Mouse (Mus musculus) midbrain, embryonic 11.5 days (tissue): Measurements from ENCODE around the gene Sorl1. TPM values are rescaled to one million over a fixed set of nuclear protein-coding genes. Genes with fewer than 3 reads are reported as not detected.

ENCODE experiments used
- ATAC-seq: fragments of 200-750 bp; cut with Nextera tagmentation; 2 replicates; pipeline ENCODE4 v1.8.0; 2017; ENCODE audit warnings: moderate TSS enrichment, moderate library complexity; ENCODE audit not compliant: low FRiP score
- DNase-seq: peaks from one replicate; pipeline ENCODE4 v3.0.0; 2015; ENCODE audit warnings: low spot score; ENCODE audit errors: missing footprints
- H3K27ac ChIP-seq: fragments of 300-500 bp; sonication (generic); 2 replicates; pipeline ENCODE4 v1.5.1; 2014; ENCODE audit warnings: low read depth, low read length
- H3K27me3 ChIP-seq: fragments of 300-500 bp; sonication (generic); 2 replicates; pipeline ENCODE4 v1.6.1; 2014; ENCODE audit warnings: mild to moderate bottlenecking, low read length, moderate library complexity, mixed read lengths; ENCODE audit not compliant: control insufficient read depth, insufficient read depth
- H3K36me3 ChIP-seq: fragments of 300-500 bp; sonication (generic); 2 replicates; pipeline ENCODE4 v1.6.1; 2014; ENCODE audit warnings: mild to moderate bottlenecking, low read length, moderate library complexity, mixed read lengths; ENCODE audit not compliant: control insufficient read depth, insufficient read depth
- H3K4me1 ChIP-seq: fragments of 300-500 bp; sonication (generic); 2 replicates; pipeline ENCODE4 v1.6.1; 2014; ENCODE audit warnings: low read length; ENCODE audit not compliant: control insufficient read depth, insufficient read depth
- H3K4me2 ChIP-seq: fragments of 300-500 bp; sonication (generic); 2 replicates; pipeline ENCODE4 v1.6.1; 2014; ENCODE audit warnings: mild to moderate bottlenecking, moderate library complexity
- H3K4me3 ChIP-seq: fragments of 300-500 bp; sonication (generic); 2 replicates; pipeline ENCODE4 v1.5.1; 2014; ENCODE audit warnings: low read depth, low read length
- H3K9ac ChIP-seq: fragments of 300-500 bp; sonication (generic); 2 replicates; pipeline ENCODE4 v1.6.1; 2014; ENCODE audit warnings: low read length
- H3K9me3 ChIP-seq: fragments of 300-500 bp; sonication (generic); 2 replicates; pipeline ENCODE4 v1.6.1; 2016; ENCODE audit warnings: low read length; ENCODE audit not compliant: control insufficient read depth
- WGBS: fragments of 180-500 bp; shearing (Covaris S2); extraction: QIAGEN DNeasy Blood & Tissue Kit; methylation state at CpG from one replicate; pipeline ENCODE4 v1.1.7; 2014; 5-methylcytosine and 5-hydroxymethylcytosine counted together
- polyA plus RNA-seq: library from polyadenylated mRNA; unstranded; fragments of >200 nt; fragmentation: Nextera tagmentation; extraction: Ambion mirVana; gene quantifications from 2 replicates; pipeline ENCODE4 v1.2.1, GENCODE M21; 2014

The Sorl1 gene
- polyA plus RNA-seq, 1 experiment from 2014 or later, result 3.8 TPM

- no peaks in the 10 kb centered on the region for H3K27me3 ChIP-seq
- H3K4me2 ChIP-seq, result no peak overlapping the region
- H3K4me3 ChIP-seq, result no peak overlapping the region
- H3K9ac ChIP-seq, result no peak overlapping the region
- H3K36me3 ChIP-seq, result no peaks in the 10 kb centered on the region
- ATAC-seq (no peak), DNase-seq (peak; percentile 37)
- no peaks in the 10 kb centered on the region for H3K4me1 ChIP-seq
- no peak overlapping the region for H3K27ac ChIP-seq
- WGBS, result 85% methylated on average over 3 of the region's 3 CpGs
- no peaks in the 10 kb centered on the region for H3K9me3 ChIP-seq
Observed at GRCm38 (mm10) chr9:42156566-42156965, 32.5 kb upstream of the Sorl1 start.

GRCm38 (mm10) chr9:42154682-42155081 is 30.6 kb upstream of the Sorl1 start:
- Histone ChIP-seq H3K9me3 (no peaks in the 10 kb centered on the region), H3K36me3 (no peaks in the 10 kb centered on the region), H3K9ac (no peak overlapping the region), H3K4me3 (no peak overlapping the region), H3K27ac (no peak overlapping the region), H3K4me1 (no peaks in the 10 kb centered on the region), H3K27me3 (no peaks in the 10 kb centered on the region), H3K4me2 (no peak overlapping the region)
- DNase-seq (no peak), ATAC-seq (no peak)
- 84% methylated on average over 6 of the region's 6 CpGs for WGBS

- Histone ChIP-seq H3K4me3 (no peak overlapping the region), H3K4me1 (no peaks in the 10 kb centered on the region), H3K27ac (no peak overlapping the region), H3K4me2 (no peak overlapping the region), H3K9ac (no peak overlapping the region), H3K36me3 (no peaks in the 10 kb centered on the region), H3K27me3 (no peaks in the 10 kb centered on the region), H3K9me3 (peaks cover 6% of the 10 kb centered on the region; the same call in 1 of the 2 replicates)
- DNase-seq (peak; percentile 75), ATAC-seq (no peak)
- WGBS, result 85% methylated on average over 6 of the region's 6 CpGs
Observed at GRCm38 (mm10) chr9:42148816-42149215, 24.7 kb upstream of the Sorl1 start.

DNA sequence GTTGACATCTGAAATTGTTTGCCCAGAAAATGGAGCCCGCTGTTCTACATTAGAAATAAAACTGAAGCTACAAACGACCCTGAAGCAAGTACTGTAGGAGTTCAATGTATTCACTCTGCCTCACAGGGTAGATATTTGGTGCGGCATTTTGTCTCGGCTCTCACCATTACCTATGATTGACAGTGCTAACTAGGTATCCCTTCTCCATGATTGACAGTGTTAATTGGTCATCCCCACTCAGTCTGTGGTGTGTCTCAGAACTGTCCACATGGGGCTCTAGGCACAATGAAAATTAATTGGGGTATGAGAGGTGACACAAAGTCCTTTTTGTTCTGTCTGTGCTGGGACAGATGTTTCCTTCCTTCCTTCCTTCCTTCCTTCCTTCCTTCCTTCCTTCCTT is 23.9 kb upstream of the Sorl1 start:
- no peaks in the 10 kb centered on the region for H3K27me3 ChIP-seq
- no peaks in the 10 kb centered on the region for H3K36me3 ChIP-seq
- DNase-seq (peak; percentile 73), ATAC-seq (no peak)
- H3K4me3 ChIP-seq, result no peak overlapping the region
- H3K27ac ChIP-seq, result no peak overlapping the region
- no peaks in the 10 kb centered on the region for H3K4me1 ChIP-seq
- H3K9me3 ChIP-seq, result peaks cover 6% of the 10 kb centered on the region; the same call in 1 of the 2 replicates
- H3K9ac ChIP-seq, result no peak overlapping the region
- WGBS, result 89% methylated on average over 4 of the region's 4 CpGs
- no peak overlapping the region for H3K4me2 ChIP-seq

GRCm38 (mm10) chr9:42146463-42146862 is 22.4 kb upstream of the Sorl1 start:
- Histone ChIP-seq H3K4me2 (no peak overlapping the region), H3K36me3 (no peaks in the 10 kb centered on the region), H3K9ac (no peak overlapping the region), H3K27me3 (no peaks in the 10 kb centered on the region), H3K4me3 (no peak overlapping the region), H3K27ac (no peak overlapping the region), H3K4me1 (no peaks in the 10 kb centered on the region), H3K9me3 (peaks cover 6% of the 10 kb centered on the region; the same call in 1 of the 2 replicates)
- 95% methylated on average over 2 of the region's 2 CpGs for WGBS
- no peak for ATAC-seq
- DNase-seq, result peak; percentile 37

GRCm38 (mm10) chr9:42141549-42142210 is 17.6 kb upstream of the Sorl1 start:
- Histone ChIP-seq H3K27ac (no peak overlapping the region), H3K9ac (no peak overlapping the region), H3K4me1 (no peaks in the 10 kb centered on the region), H3K4me3 (no peak overlapping the region), H3K4me2 (no peak overlapping the region), H3K27me3 (no peaks in the 10 kb centered on the region), H3K36me3 (no peaks in the 10 kb centered on the region), H3K9me3 (peaks cover 6% of the 10 kb centered on the region; the same call in 1 of the 2 replicates)
- DNase-seq (peak; percentile 23), ATAC-seq (no peak)
- 86% methylated on average over 6 of the region's 6 CpGs for WGBS

DNA sequence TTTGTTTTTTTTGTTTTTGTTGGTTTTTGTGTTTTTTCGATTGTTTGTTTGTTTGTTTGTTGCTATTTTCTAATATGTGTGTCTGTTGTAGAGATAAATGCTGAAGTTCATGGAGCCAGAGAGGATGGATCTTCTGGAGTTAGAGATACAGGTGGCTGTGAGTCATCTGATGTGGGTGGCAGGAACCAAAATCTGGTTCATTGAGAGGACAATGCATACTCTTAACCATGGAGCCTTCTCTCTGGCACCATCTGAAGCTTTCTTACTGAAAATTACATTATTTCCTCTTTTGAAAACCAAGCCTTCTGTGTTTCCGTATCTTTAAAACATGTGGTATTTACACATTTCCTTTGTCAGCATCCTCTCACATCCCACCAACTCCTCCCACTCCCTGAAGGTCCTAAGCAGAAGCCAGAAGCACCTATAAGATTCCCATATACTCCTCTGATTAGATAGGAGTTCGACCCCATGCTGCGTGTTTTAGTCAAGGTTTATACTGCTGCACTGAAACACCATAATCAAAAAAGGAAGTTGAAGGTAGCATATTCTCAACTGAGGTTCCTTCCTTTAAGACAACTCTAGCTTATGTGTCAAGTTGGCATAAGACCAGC is 14.3 kb upstream of the Sorl1 start:
- no peaks in the 10 kb centered on the region for H3K9me3 ChIP-seq
- no peaks in the 10 kb centered on the region for H3K36me3 ChIP-seq
- DNase-seq (no peak), ATAC-seq (no peak)
- H3K27ac ChIP-seq, result no peak overlapping the region
- H3K27me3 ChIP-seq, result no peaks in the 10 kb centered on the region
- WGBS, result 88% methylated on average over 4 of the region's 4 CpGs
- no peak overlapping the region for H3K4me2 ChIP-seq
- no peaks in the 10 kb centered on the region for H3K4me1 ChIP-seq
- no peak overlapping the region for H3K4me3 ChIP-seq
- no peak overlapping the region for H3K9ac ChIP-seq

GRCm38 (mm10) chr9:42137578-42137977 is 13.5 kb upstream of the Sorl1 start:
- Histone ChIP-seq H3K4me1 (no peaks in the 10 kb centered on the region), H3K36me3 (no peaks in the 10 kb centered on the region), H3K4me3 (no peak overlapping the region), H3K27me3 (no peaks in the 10 kb centered on the region), H3K4me2 (no peak overlapping the region), H3K9me3 (no peaks in the 10 kb centered on the region), H3K9ac (no peak overlapping the region), H3K27ac (no peak overlapping the region)
- DNase-seq (no peak), ATAC-seq (no peak)
- WGBS, result 75% methylated on average over 5 of the region's 5 CpGs
